Mouse (Mus musculus) CH12.LX (cell line): Measurements from ENCODE around the gene Asic1.

Experiments
- CHD2 ChIP-seq: IDR thresholded peaks from 2 replicates; pipeline ENCODE4 v1.6.1; 2011; ENCODE audit warnings: low read length, improper control_type of control experiment
- POLR2A ChIP-seq: IDR thresholded peaks from 2 replicates; pipeline ENCODE4 v1.6.1; 2011; ENCODE audit warnings: low read depth, mild to moderate bottlenecking, improper control_type of control experiment, low read length

DNA sequence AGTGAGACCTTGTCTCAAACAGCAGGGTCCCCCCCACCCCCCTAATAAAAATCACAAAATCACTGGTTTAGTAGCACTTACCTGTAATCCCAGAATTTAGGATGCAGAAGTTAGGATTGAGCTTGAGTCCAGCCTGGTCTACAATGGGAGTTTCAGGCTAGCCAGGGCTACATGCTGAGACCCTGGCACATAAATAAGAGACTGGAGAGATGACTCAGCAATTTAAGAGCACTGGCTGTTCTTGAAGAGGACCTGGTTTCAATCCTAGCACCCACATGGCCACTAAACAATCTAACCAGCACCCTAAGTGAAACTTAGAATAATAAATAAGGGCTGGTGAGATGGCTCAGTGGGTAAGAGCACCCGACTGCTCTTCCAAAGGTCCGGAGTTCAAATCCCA, 61.0 kb downstream of the Asic1 start:
- TF ChIP-seq POLR2A (no peak), CHD2 (no peak)
